Mouse (Mus musculus): ENCODE results near the gene Hnrnpdl. TPM values are rescaled to one million over a fixed set of nuclear protein-coding genes. Genes with fewer than 3 reads are reported as not detected.

The Hnrnpdl gene
- total and polyA plus RNA-seq, 3 experiments = 153 to 239 TPM; not detected in 1

- Histone ChIP-seq H3K4me3 (ENCODE audit: control insufficient read depth in 1 of 2, insufficient read depth in 1 of 2, low read depth in 2 of 2, low read length in 2 of 2) (no peak overlapping the region), H3K9ac (ENCODE audit: control insufficient read depth, low read depth, low read length, poor library complexity, severe bottlenecking) (no peak overlapping the region), H3K36me3 (ENCODE audit: control insufficient read depth in 1 of 2, insufficient read depth in 2 of 2, low read length in 2 of 2) (peaks cover 2 to 9% of the 10 kb centered on the region in 2 experiments; a peak in 3 of 4 replicates), H3K27me3 (ENCODE audit: control insufficient read depth in 1 of 2, insufficient read depth in 2 of 2, low read length in 2 of 2) (no peaks in the 10 kb centered on the region), H3K4me1 (ENCODE audit: control insufficient read depth in 1 of 2, insufficient read depth in 2 of 2, low read length in 2 of 2) (peaks cover 2 to 4% of the 10 kb centered on the region in 2 experiments), H3K27ac (ENCODE audit: control insufficient read depth, low read depth, low read length) (no peak overlapping the region), H3K79me2 (ENCODE audit: control insufficient read depth, insufficient read depth, low read length, poor library complexity) (peaks cover 84% of the 10 kb centered on the region), H3K9me3 (replicated peaks; ENCODE audit: insufficient read depth, low read length) (no peaks in the 10 kb centered on the region)
- TF ChIP-seq RCOR1 (IDR thresholded peaks at IDR 0.05; ENCODE audit: low read depth, low read length) (no peak), ETS1 (IDR thresholded peaks at IDR 0.05; ENCODE audit: low read depth, low read length) (no peak), E2F4 (IDR thresholded peaks at IDR 0.05; ENCODE audit: borderline replicate concordance, low read depth, low read length) (no peak), CHD1 (IDR thresholded peaks at IDR 0.05; ENCODE audit: low read depth, low read length) (no peak), POLR2AphosphoS2 (IDR thresholded peaks at IDR 0.05; ENCODE audit: low read length) (no peak), TCF12 (IDR thresholded peaks at IDR 0.05; ENCODE audit: low read depth, low read length) (no peak), MAX (IDR thresholded peaks at IDR 0.05; ENCODE audit: low read length) (no peak), ZKSCAN1 (IDR thresholded peaks at IDR 0.05; ENCODE audit: low read depth, low read length) (no peak)
- DNase-seq (ENCODE audit: low read depth, low spot score) = no peak
Observed at GRCm38 (mm10) chr5:100047871-100048270, 8.4 kb upstream of the Hnrnpdl start.

- peaks cover 2 to 9% of the 10 kb centered on the region in 2 experiments for H3K36me3 ChIP-seq (ENCODE audit: control insufficient read depth in 1 of 2, insufficient read depth in 2 of 2, low read length in 2 of 2)
- H3K4me3 ChIP-seq (ENCODE audit: control insufficient read depth in 1 of 2, insufficient read depth in 1 of 2, low read depth in 2 of 2, low read length in 2 of 2) = no peak overlapping the region
- H3K27ac ChIP-seq (ENCODE audit: control insufficient read depth, low read depth, low read length) = no peak overlapping the region
- no peak for DNase-seq (ENCODE audit: low read depth, low spot score)
- peaks cover 2 to 4% of the 10 kb centered on the region in 2 experiments for H3K4me1 ChIP-seq (ENCODE audit: control insufficient read depth in 1 of 2, insufficient read depth in 2 of 2, low read length in 2 of 2)
- no peak for TF ChIP-seq ZKSCAN1 (IDR thresholded peaks at IDR 0.05; ENCODE audit: low read depth, low read length)
- no peak for TF ChIP-seq ZNF384 (IDR thresholded peaks at IDR 0.05; ENCODE audit: low read depth, low read length)
- H3K9me3 ChIP-seq (replicated peaks; ENCODE audit: insufficient read depth, low read length) = no peaks in the 10 kb centered on the region
- no peaks in the 10 kb centered on the region for H3K27me3 ChIP-seq (ENCODE audit: control insufficient read depth in 1 of 2, insufficient read depth in 2 of 2, low read length in 2 of 2)
- no peak overlapping the region for H3K9ac ChIP-seq (ENCODE audit: control insufficient read depth, low read depth, low read length, poor library complexity, severe bottlenecking)
- H3K79me2 ChIP-seq (ENCODE audit: control insufficient read depth, insufficient read depth, low read length, poor library complexity) = peaks cover 86% of the 10 kb centered on the region
Observed at GRCm38 (mm10) chr5:100047143-100047640, 7.7 kb upstream of the Hnrnpdl start.

- H3K9me3 ChIP-seq (replicated peaks; ENCODE audit: insufficient read depth, low read length) = no peaks in the 10 kb centered on the region
- DNase-seq (ENCODE audit: low read depth, low spot score) = no peak
- no peak overlapping the region for H3K9ac ChIP-seq (ENCODE audit: control insufficient read depth, low read depth, low read length, poor library complexity, severe bottlenecking)
- peaks cover 94% of the 10 kb centered on the region for H3K79me2 ChIP-seq (ENCODE audit: control insufficient read depth, insufficient read depth, low read length, poor library complexity)
- TF ChIP-seq MAFK (IDR thresholded peaks at IDR 0.05; ENCODE audit: borderline replicate concordance, low read depth, low read length) = no peak
- no peak for TF ChIP-seq JUND (IDR thresholded peaks at IDR 0.05; ENCODE audit: low read depth, low read length)
- no peak for TF ChIP-seq ZC3H11A (IDR thresholded peaks at IDR 0.05; ENCODE audit: low read depth, low read length)
- TF ChIP-seq USF2 (IDR thresholded peaks at IDR 0.05; ENCODE audit: borderline replicate concordance in 1 of 2, insufficient read depth in 1 of 2, low read depth in 1 of 2, low read length in 2 of 2) = no peak
- TF ChIP-seq TAL1 (IDR thresholded peaks at IDR 0.05; ENCODE audit: low read length) = no peak
- H3K4me1 ChIP-seq (ENCODE audit: control insufficient read depth in 1 of 2, insufficient read depth in 2 of 2, low read length in 2 of 2) = peaks cover 2 to 10% of the 10 kb centered on the region in 2 experiments
- H3K27ac ChIP-seq (ENCODE audit: control insufficient read depth, low read depth, low read length) = no peak overlapping the region
- H3K36me3 ChIP-seq (ENCODE audit: control insufficient read depth in 1 of 2, insufficient read depth in 2 of 2, low read length in 2 of 2) = peaks cover 2 to 14% of the 10 kb centered on the region in 2 experiments
- H3K4me3 ChIP-seq (ENCODE audit: control insufficient read depth in 1 of 2, insufficient read depth in 1 of 2, low read depth in 2 of 2, low read length in 2 of 2) = no peak overlapping the region
- H3K27me3 ChIP-seq (ENCODE audit: control insufficient read depth in 1 of 2, insufficient read depth in 2 of 2, low read length in 2 of 2) = no peaks in the 10 kb centered on the region
Observed at GRCm38 (mm10) chr5:100046096-100046495, 6.6 kb upstream of the Hnrnpdl start.
